Mouse (Mus musculus) liver, adult 2 months (tissue): ENCODE data around the gene Gm10972. TPM values are rescaled to one million over a fixed set of nuclear protein-coding genes. Genes with fewer than 3 reads are reported as not detected.

Experiments
- DNase-seq: peaks from one replicate; pipeline ENCODE4 v3.0.0-alpha.2; 2011; ENCODE audit warnings: low read depth, low spot score; ENCODE audit errors: extremely low read depth
- H3K27ac ChIP-seq: fragments of 200-500 bp; replicated peaks from 2 replicates; pipeline ENCODE4 v1.5.1; 2012; ENCODE audit warnings: low read depth, mild to moderate bottlenecking, control low read depth, inconsistent platforms, low read length; ENCODE audit not compliant: insufficient read depth
- H3K27me3 ChIP-seq: fragments of 200-500 bp; 2 replicates; pipeline ENCODE4 v1.6.1; 2012; ENCODE audit warnings: mild to moderate bottlenecking, moderate library complexity, low read length, inconsistent platforms; ENCODE audit not compliant: control insufficient read depth, insufficient read depth
- H3K36me3 ChIP-seq: fragments of 200-500 bp; 2 replicates; pipeline ENCODE4 v1.6.1; 2012; ENCODE audit warnings: low read length, inconsistent platforms; ENCODE audit not compliant: control insufficient read depth, insufficient read depth
- H3K4me1 ChIP-seq: fragments of 200-500 bp; 2 replicates; pipeline ENCODE4 v1.6.1; 2011; ENCODE audit warnings: low read length; ENCODE audit not compliant: control insufficient read depth, insufficient read depth
- H3K4me3 ChIP-seq: fragments of 200-500 bp; 2 replicates; pipeline ENCODE4 v1.5.1; 2011; ENCODE audit warnings: low read depth, mild to moderate bottlenecking, control low read depth, low read length, moderate library complexity; ENCODE audit not compliant: insufficient read depth
- H3K79me2 ChIP-seq: fragments of 200-500 bp; 2 replicates; pipeline ENCODE4 v1.6.1; 2012; ENCODE audit warnings: inconsistent platforms, mild to moderate bottlenecking, low read length, moderate library complexity; ENCODE audit not compliant: control insufficient read depth, insufficient read depth
- H3K9ac ChIP-seq: fragments of 200-500 bp; 2 replicates; pipeline ENCODE4 v1.6.1; 2012; ENCODE audit warnings: low read depth, mild to moderate bottlenecking, control low read depth, inconsistent platforms, low read length
- CTCF ChIP-seq: fragments of 200-500 bp; IDR thresholded peaks from 2 replicates; pipeline ENCODE4 v1.5.1; 2011; ENCODE audit warnings: low read depth, low read length, control low read depth
- POLR2A ChIP-seq: fragments of 200-500 bp; IDR thresholded peaks from 2 replicates; pipeline ENCODE4 v1.6.1; 2011; ENCODE audit warnings: low read length, control low read depth; ENCODE audit not compliant: insufficient read depth; ENCODE audit errors: extremely low read depth
- WGBS: fragments of 180-500 bp; shearing (Covaris S2); methylation state at CpG from one replicate; pipeline ENCODE4 v1.1.7; 2018; 5-methylcytosine and 5-hydroxymethylcytosine counted together
- polyA plus RNA-seq: library from polyadenylated mRNA; depleted of rRNA; stranded (reverse); fragments of >200 nt; gene quantifications from 2 replicates; pipeline ENCODE4 v1.2.3, GENCODE M21; 2012
- total RNA-seq: library from RNA; depleted of rRNA; stranded (reverse); fragments of >200 nt; gene quantifications from 2 replicates; pipeline ENCODE4 v1.2.3, GENCODE M21; 2014

Gene Gm10972
- total and polyA plus RNA-seq, 2 experiments = not detected

DNA sequence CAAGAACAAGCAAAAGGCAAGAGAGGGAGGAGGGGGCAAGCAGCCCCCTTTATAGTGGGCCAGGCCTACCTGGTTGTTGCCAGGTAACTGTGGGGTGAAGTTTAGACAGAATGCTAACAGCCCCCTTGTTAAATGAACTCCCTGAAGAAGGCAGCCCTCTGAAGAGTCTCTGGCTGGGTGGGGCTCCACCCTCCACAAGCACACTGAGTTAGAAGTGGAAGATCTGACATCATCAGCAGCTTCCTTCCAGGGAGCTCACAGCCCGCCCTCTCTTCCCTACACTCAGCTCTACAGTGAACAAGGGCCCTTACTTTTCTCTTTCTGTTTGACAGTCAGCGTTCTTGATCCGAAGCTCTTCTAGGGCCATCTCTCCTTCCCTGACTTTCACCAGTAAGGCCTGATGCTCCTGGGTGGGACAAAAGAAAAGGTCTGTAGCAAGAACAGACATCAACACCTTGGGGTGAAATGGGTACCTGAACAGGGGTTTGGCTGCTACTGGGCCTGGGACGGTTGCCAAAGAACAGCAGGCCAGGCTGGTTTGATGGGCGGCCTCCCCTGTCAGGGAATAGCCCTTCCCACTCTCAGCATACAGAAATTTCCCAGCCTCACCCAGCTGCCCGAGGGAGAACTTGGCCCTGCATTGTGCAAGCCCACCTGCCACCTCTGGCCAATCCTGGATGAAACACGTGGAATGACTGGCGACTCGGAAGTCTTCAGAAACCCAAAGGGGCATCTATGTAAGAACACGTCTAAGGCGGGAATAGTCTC is 21.0 kb upstream of the Gm10972 start:
- TF ChIP-seq POLR2A (no peak), CTCF (no peak)
- no peaks in the 10 kb centered on the region for H3K4me1 ChIP-seq
- WGBS = 83% methylated on average over 11 of the region's 11 CpGs
- DNase-seq = no peak
- peaks cover 17% of the 10 kb centered on the region; the same call in 1 of the 2 replicates for H3K36me3 ChIP-seq
- no peaks in the 10 kb centered on the region for H3K27me3 ChIP-seq
- H3K4me3 ChIP-seq = no peak overlapping the region
- H3K9ac ChIP-seq = no peak overlapping the region
- no peak overlapping the region for H3K27ac ChIP-seq
- H3K79me2 ChIP-seq = no peaks in the 10 kb centered on the region

GRCm38 (mm10) chr3:94622550-94622949 is 20.4 kb upstream of the Gm10972 start:
- no peak for TF ChIP-seq CTCF
- no peak for TF ChIP-seq POLR2A
- no peaks in the 10 kb centered on the region for H3K79me2 ChIP-seq
- no peak for DNase-seq
- 95% methylated on average over 10 of the region's 10 CpGs for WGBS
- H3K4me1 ChIP-seq = no peaks in the 10 kb centered on the region
- no peak overlapping the region for H3K4me3 ChIP-seq
- H3K9ac ChIP-seq = no peak overlapping the region
- H3K27ac ChIP-seq = no peak overlapping the region
- H3K36me3 ChIP-seq = peaks cover 17% of the 10 kb centered on the region; the same call in 1 of the 2 replicates
- H3K27me3 ChIP-seq = no peaks in the 10 kb centered on the region

DNA sequence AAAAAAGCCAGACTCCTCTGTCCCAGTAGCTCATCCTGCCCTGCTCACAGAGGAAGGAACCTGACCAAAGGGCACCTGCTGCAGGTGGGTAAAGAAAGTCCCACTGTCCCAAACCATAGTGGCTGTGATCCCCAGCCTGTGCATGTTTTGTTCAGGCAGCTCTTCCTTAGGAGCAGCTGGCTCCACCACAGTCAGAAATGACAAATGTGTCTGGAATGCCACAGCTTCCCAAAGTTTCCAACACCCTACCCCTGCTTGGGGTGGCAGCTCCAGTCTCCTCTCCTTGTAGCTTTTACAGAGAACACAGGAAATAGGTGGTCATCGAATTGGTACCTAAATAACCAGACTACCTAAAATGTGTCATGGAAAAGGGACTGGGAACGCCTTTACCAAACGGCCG is 18.6 kb upstream of the Gm10972 start:
- TF ChIP-seq CTCF (no peak), POLR2A (no peak)
- H3K4me1 ChIP-seq = no peaks in the 10 kb centered on the region
- DNase-seq = no peak
- H3K9ac ChIP-seq = no peak overlapping the region
- no peak overlapping the region for H3K27ac ChIP-seq
- H3K36me3 ChIP-seq = peaks cover 19% of the 10 kb centered on the region
- WGBS = 90% methylated on average over 4 of the region's 4 CpGs
- no peaks in the 10 kb centered on the region for H3K27me3 ChIP-seq
- no peak overlapping the region for H3K4me3 ChIP-seq
- H3K79me2 ChIP-seq = no peaks in the 10 kb centered on the region

- H3K36me3 ChIP-seq = peaks cover 6% of the 10 kb centered on the region
- DNase-seq = no peak
- H3K79me2 ChIP-seq = no peaks in the 10 kb centered on the region
- H3K4me1 ChIP-seq = no peaks in the 10 kb centered on the region
- no peak overlapping the region for H3K27ac ChIP-seq
- WGBS = 96% methylated on average over 5 of the region's 5 CpGs
- no peak overlapping the region for H3K4me3 ChIP-seq
- no peak overlapping the region for H3K9ac ChIP-seq
- TF ChIP-seq POLR2A (no peak), CTCF (no peak)
- H3K27me3 ChIP-seq = no peaks in the 10 kb centered on the region
These were observed 14.2 kb upstream of the Gm10972 start for GRCm38 (mm10) chr3:94628712-94629111.

GRCm38 (mm10) chr3:94629876-94630275 is 13.0 kb upstream of the Gm10972 start:
- Histone ChIP-seq H3K27me3 (no peaks in the 10 kb centered on the region), H3K36me3 (peaks cover 6% of the 10 kb centered on the region), H3K4me3 (no peak overlapping the region), H3K9ac (no peak overlapping the region), H3K4me1 (no peaks in the 10 kb centered on the region), H3K79me2 (no peaks in the 10 kb centered on the region), H3K27ac (no peak overlapping the region)
- DNase-seq = no peak
- 89% methylated on average over 3 of the region's 3 CpGs for WGBS
- no peak for TF ChIP-seq CTCF
- TF ChIP-seq POLR2A = no peak

GRCm38 (mm10) chr3:94648755-94649590 is 6.1 kb downstream of the Gm10972 start:
- Histone ChIP-seq H3K27ac (no peak overlapping the region; the same call in 1 of the 2 replicates), H3K9ac (no peak overlapping the region)

More at GRCm38 (mm10) chr3:94648755-94649590, 6.1 kb downstream of the Gm10972 start:
- Histone ChIP-seq H3K79me2 (peaks cover 4% of the 10 kb centered on the region; the same call in 1 of the 2 replicates), H3K27me3 (no peaks in the 10 kb centered on the region), H3K4me1 (peaks cover 5% of the 10 kb centered on the region), H3K36me3 (no peaks in the 10 kb centered on the region), H3K4me3 (no peak overlapping the region)
- DNase-seq = peak; percentile 17
- WGBS = 48% methylated on average over 6 of the region's 6 CpGs
- TF ChIP-seq CTCF (no peak), POLR2A (no peak)
